Mouse (Mus musculus) lung, embryonic 16.5 days (tissue): ENCODE results near the gene Gm45837. TPM values are rescaled to one million over a fixed set of nuclear protein-coding genes. Genes with fewer than 3 reads are reported as not detected.
A peak's percentile ranks its signal among the peaks of the same experiment; 100 is the strongest.
"Not testable (repeated sequence)": the region's sequence is repeated elsewhere in the genome, so short reads cannot be mapped to it uniquely, and the experiment has no call there.

Source experiments
- ATAC-seq: fragments of 200-750 bp; cut with Nextera tagmentation; 2 replicates; pipeline ENCODE4 v1.8.0; 2017; ENCODE audit warnings: low read depth, mild to moderate bottlenecking, moderate library complexity
- H3K27ac ChIP-seq: fragments of 300-500 bp; sonication (generic); 2 replicates; pipeline ENCODE4 v1.5.1; 2014; ENCODE audit warnings: mild to moderate bottlenecking, control low read depth, low read length
- H3K27me3 ChIP-seq: fragments of 300-500 bp; sonication (generic); 2 replicates; pipeline ENCODE4 v1.6.1; 2014; ENCODE audit warnings: low read depth, low read length, mixed read lengths; ENCODE audit not compliant: control insufficient read depth, insufficient read depth
- H3K36me3 ChIP-seq: fragments of 300-500 bp; sonication (generic); 2 replicates; pipeline ENCODE4 v1.6.1; 2014; ENCODE audit warnings: low read length; ENCODE audit not compliant: control insufficient read depth, insufficient read depth
- H3K4me1 ChIP-seq: fragments of 300-500 bp; sonication (generic); replicated peaks from 2 replicates; pipeline ENCODE4 v1.6.1; 2014; ENCODE audit warnings: low read length, mixed read lengths; ENCODE audit not compliant: control insufficient read depth, insufficient read depth
- H3K4me2 ChIP-seq: fragments of 300-500 bp; sonication (generic); 2 replicates; pipeline ENCODE4 v1.6.1; 2014; ENCODE audit warnings: low read depth, low read length, control low read depth
- H3K4me3 ChIP-seq: fragments of 300-500 bp; sonication (generic); 2 replicates; pipeline ENCODE4 v1.5.1; 2014; ENCODE audit warnings: mild to moderate bottlenecking, low read length, control low read depth
- H3K9ac ChIP-seq: fragments of 300-500 bp; sonication (generic); 2 replicates; pipeline ENCODE4 v1.6.1; 2014; ENCODE audit warnings: low read length, control low read depth
- H3K9me3 ChIP-seq: fragments of 300-500 bp; sonication (generic); 2 replicates; pipeline ENCODE4 v1.6.1; 2016; ENCODE audit warnings: low read length; ENCODE audit not compliant: control insufficient read depth
- WGBS: fragments of 180-500 bp; shearing (Covaris S2); extraction: QIAGEN DNeasy Blood & Tissue Kit; methylation state at CpG from one replicate; pipeline ENCODE4 v1.1.7; 2014; 5-methylcytosine and 5-hydroxymethylcytosine counted together
- microRNA counts: library from miRNA; unstranded; fragments of <30 nt; microRNA quantifications from one replicate; lab custom pipeline; 2016
- microRNA-seq: library from miRNA; unstranded; fragments of <30 nt; microRNA quantifications from one replicate; pipeline ENCODE4, GENCODE M21; 2016
- polyA plus RNA-seq: library from polyadenylated mRNA; unstranded; fragments of >200 nt; fragmentation: Nextera tagmentation; extraction: Ambion mirVana; gene quantifications from 2 replicates; pipeline ENCODE4 v1.2.1, GENCODE M21; 2015

Gm45837 gene
- polyA plus RNA-seq, 1 experiment from 2014 or later = 2.4 TPM

GRCm38 (mm10) chr7:101551530-101551929 is 140.8 kb downstream of the Gm45837 start:
- no peak overlapping the region for H3K27ac ChIP-seq
- no peak for ATAC-seq

GRCm38 (mm10) chr7:101555473-101555872 is 144.8 kb downstream of the Gm45837 start:
- H3K4me3 ChIP-seq, H3K9ac ChIP-seq, H3K4me1 ChIP-seq, ATAC-seq, H3K27ac ChIP-seq, H3K9me3 ChIP-seq, H3K36me3 ChIP-seq, H3K4me2 ChIP-seq, H3K27me3 ChIP-seq: not testable (repeated sequence)
- 85% methylated on average over 3 of the region's 3 CpGs for WGBS

More at GRCm38 (mm10) chr7:101551530-101551929, 140.8 kb downstream of the Gm45837 start:
- no peak overlapping the region for H3K4me3 ChIP-seq
- H3K36me3 ChIP-seq = no peaks in the 10 kb centered on the region
- no peaks in the 10 kb centered on the region for H3K4me1 ChIP-seq
- no peaks in the 10 kb centered on the region for H3K27me3 ChIP-seq
- no peaks in the 10 kb centered on the region for H3K9me3 ChIP-seq
- no peak overlapping the region for H3K4me2 ChIP-seq
- WGBS = 93% methylated on average over 1 of the region's 1 CpGs
- no peak overlapping the region for H3K9ac ChIP-seq

- Histone ChIP-seq H3K36me3 (no peaks in the 10 kb centered on the region), H3K9ac (no peak overlapping the region), H3K4me3 (no peak overlapping the region), H3K27ac (no peak overlapping the region), H3K27me3 (no peaks in the 10 kb centered on the region), H3K4me1 (no peaks in the 10 kb centered on the region), H3K9me3 (no peaks in the 10 kb centered on the region), H3K4me2 (no peak overlapping the region)
- no peak for ATAC-seq
- WGBS = 64% methylated on average over 1 of the region's 1 CpGs
Measured at GRCm38 (mm10) chr7:101557391-101557790, 146.7 kb downstream of the Gm45837 start.

- not testable (repeated sequence) for H3K9me3 ChIP-seq, H3K4me3 ChIP-seq, ATAC-seq, H3K4me2 ChIP-seq, H3K27ac ChIP-seq, H3K36me3 ChIP-seq, H3K27me3 ChIP-seq, H3K4me1 ChIP-seq, H3K9ac ChIP-seq
- WGBS = 41% methylated on average over 5 of the region's 5 CpGs
Measured at GRCm38 (mm10) chr7:101559393-101559792, 148.7 kb downstream of the Gm45837 start.

MicroRNAs encoded within 50 kb of the gene (microRNA counts, 519-probe panel; counts per million panel counts)
- microRNA mmu-miR-139-3p (lab: Ali Mortazavi, UCI) (1,900 counts per million, percentile 31 among the panel's probes with 10 or more counts), microRNA mmu-miR-139-5p (lab: Ali Mortazavi, UCI) (2,335 counts per million, percentile 41 among the panel's probes with 10 or more counts)

Small RNA genes lying within 50 kb of the gene (microRNA-seq; reads per million reads assigned to microRNA genes)
- 3,110 reads per million, percentile 85 among the genes with 10 or more reads in this experiment for gene Mir139

Other genes starting within 250 kb of the Gm45837 start
- 19.6 and 22.6 TPM in 2 replicates for gene Atg16l2, start 108.6 kb upstream of the Gm45837 start, polyA plus RNA-seq
- gene Stard10, start 93.8 kb upstream of the Gm45837 start, polyA plus RNA-seq = 43.0 and 46.5 TPM in 2 replicates
- 115 and 118 TPM in 2 replicates for gene Arap1, start 62.8 kb upstream of the Gm45837 start, polyA plus RNA-seq
- gene Pde2a, start 10.8 kb downstream of the Gm45837 start, polyA plus RNA-seq = 14.8 and 22.5 TPM in 2 replicates
- gene Art2b, start 174.7 kb downstream of the Gm45837 start, polyA plus RNA-seq = not detected in 2 replicates